Mouse (Mus musculus) forebrain, embryonic 12.5 days (tissue): ENCODE measurements around the gene Kdm4d. TPM values are rescaled to one million over a fixed set of nuclear protein-coding genes. Genes with fewer than 3 reads are reported as not detected.

ENCODE experiments used
- polyA plus RNA-seq: library from polyadenylated mRNA; unstranded; fragments of >200 nt; fragmentation: Nextera tagmentation; extraction: Ambion mirVana; gene quantifications from 2 replicates; pipeline ENCODE4 v1.2.1, GENCODE M21; 2016

The Kdm4d gene
- polyA plus RNA-seq, 1 experiment from 2014 or later, result 0.27 TPM

Other genes with a start within 250 kb of the Kdm4d start
- gene Sesn3, start 225.4 kb downstream of the Kdm4d start, polyA plus RNA-seq, result 20.3 and 20.7 TPM in 2 replicates
- gene Endod1, start 119.0 kb downstream of the Kdm4d start, polyA plus RNA-seq, result 6.4 and 6.9 TPM in 2 replicates
- gene Cwc15, start 135 bp upstream of the Kdm4d start, polyA plus RNA-seq, result 192 and 194 TPM in 2 replicates
- 14.1 and 14.8 TPM in 2 replicates for gene Amotl1, start 144.6 kb upstream of the Kdm4d start, polyA plus RNA-seq
- gene Piwil4, start 240.3 kb upstream of the Kdm4d start, polyA plus RNA-seq, result 0.17 TPM in 1 of 2 replicates, not detected in the other